Mouse (Mus musculus) olfactory bulb, adult 2 months (tissue): ENCODE results near the gene Gphb5. TPM values are rescaled to one million over a fixed set of nuclear protein-coding genes. Genes with fewer than 3 reads are reported as not detected.

ENCODE experiments used
- H3K27ac ChIP-seq: fragments of 200-500 bp; 2 replicates; pipeline ENCODE4 v1.5.1; 2012; ENCODE audit warnings: low read depth, low read length; ENCODE audit not compliant: insufficient read depth
- H3K4me1 ChIP-seq: fragments of 200-500 bp; 2 replicates; pipeline ENCODE4 v1.6.1; 2012; ENCODE audit warnings: low read length; ENCODE audit not compliant: control insufficient read depth, insufficient read depth
- H3K4me3 ChIP-seq: fragments of 200-500 bp; 2 replicates; pipeline ENCODE4 v1.5.1; 2012; ENCODE audit warnings: mild to moderate bottlenecking, low read depth, low read length, moderate library complexity; ENCODE audit not compliant: insufficient read depth
- CTCF ChIP-seq: fragments of 200-500 bp; IDR thresholded peaks from 2 replicates; pipeline ENCODE4 v1.5.1; 2012; ENCODE audit warnings: low read depth, mild to moderate bottlenecking, low read length, moderate library complexity; ENCODE audit not compliant: insufficient read depth
- POLR2A ChIP-seq: fragments of 200-500 bp; IDR thresholded peaks from 2 replicates; pipeline ENCODE4 v1.6.1; 2012; ENCODE audit warnings: mild to moderate bottlenecking, low read depth, low read length, moderate library complexity; ENCODE audit not compliant: insufficient read depth
- WGBS: fragments of 180-500 bp; shearing (Covaris S2); methylation state at CpG from one replicate; pipeline ENCODE4 v1.1.7; 2018; 5-methylcytosine and 5-hydroxymethylcytosine counted together
- polyA plus RNA-seq: library from polyadenylated mRNA; stranded (reverse); fragments of >200 nt; gene quantifications from 2 replicates; pipeline ENCODE4 v1.2.4, GENCODE M21; 2012; ENCODE audit warnings: low replicate concordance; ENCODE audit not compliant: missing spikeins, insufficient read depth, insufficient read length

The Gphb5 gene
- polyA plus RNA-seq, 1 experiment = not detected

DNA sequence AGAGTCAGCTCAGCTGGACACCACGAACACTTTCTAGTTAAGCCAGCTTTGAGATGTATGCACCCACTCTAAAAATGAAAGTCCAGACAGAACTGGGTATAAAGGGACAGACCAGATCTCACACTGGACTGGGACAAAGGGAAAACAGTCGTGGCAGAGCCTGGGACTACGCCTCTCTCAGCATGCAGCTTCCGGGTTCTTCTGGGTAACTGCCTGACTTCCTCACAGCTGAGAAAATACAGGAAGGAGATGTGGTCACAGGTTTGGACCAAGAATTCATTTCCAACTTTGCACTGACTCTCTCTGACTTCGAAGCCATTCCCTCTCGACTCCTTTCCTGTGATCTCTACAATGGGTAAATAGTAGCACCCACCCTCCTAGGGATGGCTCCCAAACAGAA is 1.6 kb downstream of the Gphb5 start:
- Histone ChIP-seq H3K27ac (no peak overlapping the region), H3K4me1 (no peaks in the 10 kb centered on the region), H3K4me3 (no peak overlapping the region)
- 79% methylated on average over 6 of the region's 6 CpGs for WGBS
- TF ChIP-seq POLR2A (no peak), CTCF (no peak)

DNA sequence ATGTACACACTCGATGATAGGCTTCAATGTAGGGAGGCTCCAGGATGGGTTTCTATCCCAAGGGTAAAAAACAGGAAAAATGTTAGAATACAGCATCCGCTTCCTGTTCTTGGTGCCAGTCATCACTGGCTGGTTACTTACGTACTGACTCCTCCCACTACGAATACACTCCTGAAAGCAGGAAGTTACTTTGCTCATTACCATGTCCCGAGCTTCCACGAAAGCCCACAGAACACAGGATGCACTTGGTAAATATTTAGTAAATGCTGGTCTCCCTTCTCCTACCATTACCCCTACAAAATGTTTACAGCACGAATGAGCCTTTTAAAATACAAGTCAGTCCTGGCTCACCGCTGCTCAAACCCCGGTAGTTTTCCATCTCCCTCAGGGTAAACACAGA is 3.6 kb downstream of the Gphb5 start:
- Histone ChIP-seq H3K27ac (no peak overlapping the region), H3K4me3 (no peak overlapping the region), H3K4me1 (no peaks in the 10 kb centered on the region)
- TF ChIP-seq POLR2A = no peak
- no peak for TF ChIP-seq CTCF
- WGBS = 91% methylated on average over 9 of the region's 9 CpGs

DNA sequence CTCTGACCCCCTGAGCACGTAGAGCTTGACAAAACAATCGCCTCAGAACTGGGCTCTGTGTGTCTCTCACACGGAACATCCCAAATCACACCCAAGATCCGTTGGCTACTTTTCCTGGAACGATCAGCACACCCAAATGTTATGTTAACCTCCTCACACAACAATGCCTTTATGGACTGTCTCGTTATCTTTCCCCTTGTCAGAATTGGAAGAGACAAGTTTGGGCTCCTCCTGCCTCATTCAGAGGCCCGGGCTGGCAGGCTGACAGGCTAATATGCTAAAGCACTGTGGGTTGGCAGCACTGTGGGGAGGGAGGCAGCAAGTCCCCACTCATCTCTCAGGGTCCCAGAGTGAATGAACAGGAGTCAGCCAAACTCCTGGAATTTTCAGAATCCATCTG is 19.5 kb downstream of the Gphb5 start:
- Histone ChIP-seq H3K4me3 (no peak overlapping the region), H3K4me1 (no peaks in the 10 kb centered on the region; the same call in 1 of the 2 replicates), H3K27ac (no peak overlapping the region)
- 50% methylated on average over 7 of the region's 7 CpGs for WGBS
- TF ChIP-seq POLR2A (no peak), CTCF (no peak)

DNA sequence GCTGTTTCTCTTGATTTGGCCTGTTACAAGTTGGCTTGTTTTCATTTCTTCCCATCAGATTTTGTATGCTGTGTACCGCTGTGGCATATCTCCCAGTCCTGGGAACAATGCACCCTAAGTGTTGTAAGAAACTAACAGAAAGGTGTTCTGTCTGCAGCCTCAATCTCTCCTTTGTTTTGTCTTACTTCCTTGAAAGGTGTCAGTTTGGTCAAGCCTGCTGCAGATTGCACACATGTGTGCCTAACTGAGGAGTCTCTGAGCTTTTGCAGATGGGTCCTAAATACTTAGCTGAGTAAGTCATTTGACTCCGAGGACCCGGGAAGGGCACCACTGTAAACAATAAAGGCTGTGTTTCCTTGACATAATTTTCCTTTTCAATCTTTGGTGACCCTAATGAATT is 20.0 kb downstream of the Gphb5 start:
- no peak overlapping the region for H3K27ac ChIP-seq
- no peaks in the 10 kb centered on the region; the same call in 1 of the 2 replicates for H3K4me1 ChIP-seq
- no peak overlapping the region for H3K4me3 ChIP-seq
- TF ChIP-seq CTCF (no peak), POLR2A (no peak)
- WGBS = 62% methylated on average over 3 of the region's 3 CpGs

DNA sequence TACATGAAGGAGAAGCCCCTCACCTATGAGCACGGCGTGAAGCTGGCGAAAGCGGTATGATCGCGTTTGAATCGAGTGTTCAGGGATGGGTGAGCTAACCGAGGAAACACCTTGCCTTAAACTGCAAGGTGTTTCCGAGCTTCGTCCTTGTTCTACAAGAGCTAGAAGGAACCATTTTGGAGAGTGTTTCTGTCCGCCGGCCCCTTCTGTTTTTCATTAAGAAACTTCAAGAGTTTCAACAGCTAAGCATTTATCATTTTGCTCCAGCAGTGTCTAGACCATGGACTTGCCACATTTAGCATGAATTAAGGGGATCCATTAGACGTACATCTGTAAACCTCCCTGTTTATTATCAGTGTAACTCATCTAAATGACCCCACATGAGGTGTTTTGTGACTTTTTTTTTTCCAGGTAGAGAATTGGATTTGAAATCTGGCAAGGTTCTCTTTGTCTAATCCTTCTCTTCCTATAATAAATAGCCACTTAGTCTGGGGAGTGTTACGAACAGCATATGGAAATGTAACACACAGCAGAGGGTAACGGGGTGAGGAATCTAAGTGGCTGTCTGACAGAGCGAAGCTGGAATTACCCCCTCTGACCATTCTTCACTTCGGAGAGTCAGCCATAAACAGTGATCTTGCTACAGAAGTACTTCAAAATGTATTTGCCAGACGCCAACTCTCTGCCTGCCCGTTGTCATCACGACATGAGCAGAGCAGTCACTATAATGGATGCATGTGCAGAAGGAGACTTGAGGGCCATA is 22.4 kb downstream of the Gphb5 start:
- Histone ChIP-seq H3K4me3 (no peak overlapping the region), H3K27ac (no peak overlapping the region), H3K4me1 (no peaks in the 10 kb centered on the region; the same call in 1 of the 2 replicates)
- WGBS = 95% methylated on average over 20 of the region's 20 CpGs
- no peak for TF ChIP-seq POLR2A
- no peak for TF ChIP-seq CTCF

DNA sequence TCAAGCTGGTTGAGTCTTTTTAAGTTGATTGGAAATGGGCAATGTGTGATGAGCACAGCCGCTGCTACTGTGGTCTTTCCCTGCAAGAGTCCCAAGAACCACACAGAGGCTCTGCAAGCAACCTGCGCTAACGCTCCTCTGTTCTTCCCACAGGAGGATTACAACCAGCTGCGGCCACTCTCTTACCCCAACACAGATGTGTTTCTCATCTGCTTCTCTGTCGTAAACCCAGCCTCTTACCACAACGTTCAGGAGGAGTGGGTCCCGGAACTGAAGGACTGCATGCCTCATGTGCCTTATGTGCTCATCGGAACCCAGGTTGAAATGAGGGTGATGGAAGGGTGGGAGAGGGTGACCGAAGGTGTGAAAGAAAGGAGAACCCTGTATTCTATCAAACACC is 25.1 kb downstream of the Gphb5 start:
- 89% methylated on average over 9 of the region's 9 CpGs for WGBS
- H3K27ac ChIP-seq = no peak overlapping the region
- no peaks in the 10 kb centered on the region; the same call in 1 of the 2 replicates for H3K4me1 ChIP-seq
- no peak for TF ChIP-seq POLR2A
- no peak for TF ChIP-seq CTCF
- no peak overlapping the region for H3K4me3 ChIP-seq

DNA sequence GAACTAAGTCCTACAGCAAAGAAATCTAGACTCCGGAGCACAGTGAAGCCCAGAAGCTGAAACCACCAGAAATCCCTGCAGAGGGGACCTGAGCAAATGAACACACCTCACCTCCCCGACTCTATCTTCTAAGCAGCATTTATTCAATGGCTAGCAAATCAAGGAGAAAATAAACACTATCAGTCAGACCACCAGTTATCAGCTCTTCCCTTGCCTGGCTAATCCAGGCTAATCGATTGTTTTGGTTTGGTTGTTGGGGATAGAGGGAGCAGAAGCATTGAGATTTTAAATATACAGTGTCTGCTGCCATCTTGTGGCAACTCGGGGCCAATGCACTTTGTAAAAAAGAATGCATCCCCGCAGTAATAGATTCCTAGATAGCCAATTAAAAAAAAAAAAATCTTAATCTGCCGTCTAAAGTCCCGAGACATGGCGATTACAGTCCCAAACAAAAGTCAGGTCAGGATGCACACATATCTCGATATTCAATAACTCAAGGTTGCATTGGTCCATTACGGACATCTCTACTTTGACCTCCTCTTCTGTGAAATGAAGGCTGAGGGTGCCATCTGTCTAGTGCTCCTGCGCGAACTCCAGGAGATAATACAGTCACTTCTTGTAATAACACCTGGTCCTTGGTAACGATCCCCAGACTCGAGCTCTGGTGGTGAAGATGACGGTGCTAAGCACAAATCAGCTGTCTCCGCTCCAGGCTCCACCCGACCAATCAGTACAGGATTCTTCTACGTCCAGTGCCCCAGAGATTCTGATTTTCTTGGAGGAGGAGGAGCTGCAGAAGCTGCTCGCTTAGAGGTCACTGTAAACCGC is 27.1 kb downstream of the Gphb5 start:
- no peak for TF ChIP-seq POLR2A
- no peak for TF ChIP-seq CTCF
- 37% methylated on average over 20 of the region's 20 CpGs for WGBS
- Histone ChIP-seq H3K27ac (no peak overlapping the region), H3K4me3 (no peak overlapping the region), H3K4me1 (no peaks in the 10 kb centered on the region)

DNA sequence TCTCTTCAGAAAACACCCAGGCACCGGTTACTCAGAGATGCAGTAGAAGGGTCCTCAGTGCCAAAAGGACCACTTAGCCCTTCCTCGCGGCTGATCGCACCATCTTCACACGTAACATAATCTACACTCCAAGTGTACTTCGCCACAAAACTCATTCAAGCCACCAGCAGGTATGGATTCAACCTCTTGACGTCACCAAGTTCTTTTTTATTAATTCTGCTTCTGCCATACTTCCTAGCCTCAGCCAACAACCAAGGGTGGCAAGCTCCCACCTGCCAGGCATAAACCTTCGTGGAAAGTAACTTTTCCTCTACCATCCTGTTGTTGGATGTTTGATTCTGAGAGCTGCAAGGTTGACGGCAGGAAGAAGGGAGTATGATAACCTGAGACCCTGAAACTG is 28.1 kb downstream of the Gphb5 start:
- H3K4me3 ChIP-seq = no peak overlapping the region
- no peaks in the 10 kb centered on the region for H3K4me1 ChIP-seq
- WGBS = 97% methylated on average over 9 of the region's 9 CpGs
- H3K27ac ChIP-seq = no peak overlapping the region
- no peak for TF ChIP-seq CTCF
- no peak for TF ChIP-seq POLR2A

DNA sequence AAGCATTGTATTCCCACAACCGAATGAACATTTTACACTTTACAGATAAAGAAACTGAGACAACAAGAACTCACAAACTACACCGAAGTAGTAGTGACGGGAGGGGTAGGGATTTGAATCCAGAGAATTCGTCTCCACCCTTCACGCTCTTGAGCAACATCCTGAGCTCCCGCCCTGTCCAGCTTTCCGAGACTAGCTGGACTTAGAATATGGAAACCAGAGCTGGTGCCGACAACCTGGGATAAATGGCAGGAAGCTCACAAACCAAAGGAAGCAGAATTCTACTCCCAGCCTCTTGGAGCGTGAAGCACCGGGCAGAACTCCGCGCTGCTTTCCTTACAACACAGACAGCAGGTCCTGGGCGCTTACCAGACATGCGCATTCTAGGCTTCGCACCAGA is 28.7 kb downstream of the Gphb5 start:
- Histone ChIP-seq H3K27ac (no peak overlapping the region), H3K4me3 (no peak overlapping the region), H3K4me1 (no peaks in the 10 kb centered on the region)
- WGBS = 95% methylated on average over 15 of the region's 15 CpGs
- TF ChIP-seq CTCF = no peak
- TF ChIP-seq POLR2A = no peak
